Mouse (Mus musculus) bone marrow, adult 2 months (tissue): ENCODE data around the gene Marcksl1.

Source experiments
- CTCF ChIP-seq: fragments of 200-500 bp; IDR thresholded peaks from 2 replicates; pipeline ENCODE4 v1.5.1; 2011; ENCODE audit warnings: low read length, control low read depth; ENCODE audit not compliant: control insufficient read depth, insufficient read depth
- POLR2A ChIP-seq: fragments of 200-500 bp; IDR thresholded peaks from 2 replicates; pipeline ENCODE4 v1.6.1; 2011; ENCODE audit warnings: low read depth, mild to moderate bottlenecking, control low read depth, low read length, borderline replicate concordance; ENCODE audit not compliant: control insufficient read depth

DNA sequence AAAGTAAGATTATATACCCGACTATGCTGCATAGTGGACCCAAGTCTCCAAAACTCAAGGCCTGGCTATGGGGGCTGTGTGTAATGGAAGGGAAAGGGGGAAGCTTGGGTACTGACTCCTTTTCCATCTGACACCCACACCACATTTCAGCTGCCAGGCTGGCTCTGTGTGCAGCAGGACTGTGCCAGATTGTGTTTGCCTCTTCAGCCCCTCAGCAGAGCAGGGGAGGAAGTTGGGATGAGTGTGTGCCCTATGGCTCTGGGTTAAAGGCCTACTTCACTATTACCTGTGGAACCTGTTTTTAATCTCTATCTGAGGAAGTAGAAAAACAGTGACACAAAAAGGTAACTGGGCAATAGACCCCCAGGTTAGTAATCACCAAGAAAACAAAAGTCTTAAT, 32.3 kb upstream of the Marcksl1 start:
- no peak for TF ChIP-seq POLR2A
- TF ChIP-seq CTCF: no peak
